Mouse (Mus musculus): ENCODE results near the gene Mlec. TPM values are rescaled to one million over a fixed set of nuclear protein-coding genes. Genes with fewer than 3 reads are reported as not detected.
A peak's percentile ranks its signal among the peaks of the same experiment; 100 is the strongest.

Mlec gene
- total and polyA plus RNA-seq, 2 experiments from 2014 or later = 20.6 to 80.9 TPM

DNA sequence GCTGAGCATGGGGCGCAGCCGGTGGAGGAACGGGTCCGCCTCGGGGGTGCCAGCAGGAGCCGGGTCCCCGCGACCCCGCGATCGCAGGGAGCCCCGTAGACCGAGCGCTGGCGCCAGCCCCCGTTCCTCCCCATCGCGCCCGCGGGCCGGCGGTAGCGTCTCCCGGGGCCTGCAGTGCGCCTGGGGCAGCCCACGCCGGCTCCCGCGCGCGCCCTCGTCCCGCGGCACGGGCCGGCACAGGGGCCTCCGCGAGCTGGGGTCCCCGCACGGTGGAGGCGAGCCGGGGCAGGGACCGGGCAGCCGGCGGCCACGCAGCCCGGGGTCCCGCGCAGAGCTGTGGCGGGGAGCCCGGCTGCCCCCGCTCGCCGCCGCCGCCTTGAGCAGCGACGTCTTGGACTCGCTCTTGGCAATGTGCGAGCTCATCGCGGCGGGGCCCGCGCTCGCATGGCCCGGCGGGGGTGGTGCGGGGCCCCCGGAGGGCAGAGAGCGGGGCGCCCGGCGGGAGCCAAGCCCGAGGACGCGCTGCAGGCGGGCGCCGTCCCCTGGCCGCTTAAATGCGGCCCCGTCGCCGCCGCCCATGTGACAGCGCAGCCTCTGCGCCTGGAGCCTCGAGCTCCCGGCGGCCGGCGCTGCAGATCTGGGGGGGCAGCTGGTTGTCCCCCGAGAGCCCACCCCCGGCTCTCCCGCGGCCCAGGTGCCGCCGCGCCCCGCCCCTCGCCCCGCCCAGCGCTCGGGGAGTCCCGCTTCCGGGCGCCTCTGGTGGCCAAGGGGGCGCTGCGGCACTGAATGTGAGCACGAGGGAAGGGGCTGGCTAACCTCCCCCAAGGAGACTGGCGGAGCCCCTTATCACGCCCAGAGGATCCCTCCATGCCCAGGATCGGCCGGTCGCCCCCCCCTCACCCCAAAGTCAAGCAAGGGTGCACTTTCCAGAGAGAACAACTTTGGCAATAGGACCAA is 36.0 kb upstream of the Mlec start, which contains the start of gene Cabp1:
TSS of gene Cabp1 (minus strand) at position 713 of the 957 bp plus-strand sequence.
- Histone ChIP-seq H3K36me3 (ENCODE audit: insufficient read depth, low read length) (no peaks in the 10 kb centered on the region), H3K9ac (replicated peaks; ENCODE audit: low read length) (peak within 1 kb of the TSS; percentile 76), H3K4me1 (ENCODE audit: insufficient read depth, low read length) (peaks cover 12% of the 10 kb centered on the region), H3K27me3 (ENCODE audit: insufficient read depth, low read length) (peaks cover 12% of the 10 kb centered on the region; the same call in 1 of the 2 replicates), H3K9me3 (ENCODE audit: low read length) (no peaks in the 10 kb centered on the region), H3K4me3 (ENCODE audit: low read length) (peak within 1 kb of the TSS; percentile 62), H3K27ac (peak within 1 kb of the TSS; percentile 68), H3K4me2 (ENCODE audit: low read depth, low read length) (peak within 1 kb of the TSS; percentile 97)
- peak; percentile 48 for TF ChIP-seq CTCF (IDR thresholded peaks at IDR 0.05; ENCODE audit: low read depth)
- DNase-seq (ENCODE audit: low spot score) (peak; percentile 81), ATAC-seq (peak; percentile 68)
- 2% methylated on average over 85 of the region's 116 CpGs for WGBS

DNA sequence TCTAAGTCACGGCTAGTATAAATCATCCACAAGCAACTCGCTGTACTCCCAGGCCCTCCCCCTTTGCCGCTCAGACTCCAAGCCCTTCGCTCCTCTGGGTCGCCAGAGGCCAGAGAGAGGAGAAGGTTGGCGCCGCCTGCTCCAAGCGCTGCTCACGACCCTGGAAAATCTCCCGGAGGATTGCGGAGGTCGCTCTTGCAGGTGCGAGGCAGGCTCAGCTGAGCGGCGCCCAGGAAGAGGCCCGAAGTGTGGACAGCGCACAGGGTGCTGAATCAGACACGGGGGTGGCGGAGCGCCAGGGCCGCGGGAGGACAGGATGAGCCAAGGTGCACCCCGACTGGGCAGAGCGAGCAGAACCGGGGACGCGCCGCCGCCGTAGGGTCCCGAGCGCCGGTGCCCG is 35.2 kb upstream of the Mlec start:
- Histone ChIP-seq H3K9ac (replicated peaks; ENCODE audit: low read length) (peak overlapping the region; percentile 76), H3K9me3 (ENCODE audit: low read length) (no peaks in the 10 kb centered on the region), H3K4me3 (ENCODE audit: low read length) (peak overlapping the region; percentile 62), H3K27me3 (ENCODE audit: insufficient read depth, low read length) (peaks cover 12% of the 10 kb centered on the region; the same call in 1 of the 2 replicates), H3K27ac (0 out of 2 replicates have a peak overlapping the region, but pooled peaks have one; percentile 68), H3K4me2 (ENCODE audit: low read depth, low read length) (peak overlapping the region; percentile 97), H3K4me1 (ENCODE audit: insufficient read depth, low read length) (peaks cover 12% of the 10 kb centered on the region), H3K36me3 (ENCODE audit: insufficient read depth, low read length) (no peaks in the 10 kb centered on the region)
- WGBS = under 1% methylated on average over 34 of the region's 34 CpGs
- 0 out of 2 replicates have a peak, but pooled peaks have one; percentile 19 for ATAC-seq
- no peak for TF ChIP-seq CTCF (IDR thresholded peaks at IDR 0.05; ENCODE audit: low read depth)
- peak; percentile 43 for DNase-seq (ENCODE audit: low spot score)

DNA sequence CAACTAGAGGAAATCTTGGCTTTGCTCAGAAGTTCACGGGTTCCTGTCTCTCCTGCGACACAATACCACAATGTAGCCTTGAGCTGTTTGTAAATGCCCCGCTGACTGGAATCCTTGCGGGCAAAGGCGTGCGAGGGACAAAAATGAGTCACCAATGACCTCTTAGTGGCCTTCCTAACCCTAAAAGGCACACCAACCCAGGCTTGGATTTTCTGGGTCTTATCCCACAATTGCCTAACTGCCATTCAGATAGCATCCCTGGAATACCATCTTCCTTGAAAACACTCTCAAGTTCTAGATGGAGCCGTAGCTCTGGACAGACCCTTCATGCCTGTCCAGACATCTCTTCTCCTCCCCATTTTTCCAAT is 34.8 kb upstream of the Mlec start:
- peak overlapping the region; percentile 76 for H3K9ac ChIP-seq (replicated peaks; ENCODE audit: low read length)
- no peaks in the 10 kb centered on the region for H3K9me3 ChIP-seq (ENCODE audit: low read length)
- no peak overlapping the region for H3K27ac ChIP-seq
- H3K4me3 ChIP-seq (ENCODE audit: low read length) = peak overlapping the region; percentile 62
- H3K36me3 ChIP-seq (ENCODE audit: insufficient read depth, low read length) = no peaks in the 10 kb centered on the region
- ATAC-seq (no peak), DNase-seq (ENCODE audit: low spot score) (no peak)
- peaks cover 12% of the 10 kb centered on the region for H3K4me1 ChIP-seq (ENCODE audit: insufficient read depth, low read length)
- peak overlapping the region; percentile 97 for H3K4me2 ChIP-seq (ENCODE audit: low read depth, low read length)
- H3K27me3 ChIP-seq (ENCODE audit: insufficient read depth, low read length) = peaks cover 12% of the 10 kb centered on the region; the same call in 1 of the 2 replicates
- no peak for TF ChIP-seq CTCF (IDR thresholded peaks at IDR 0.05; ENCODE audit: low read depth)
- 9% methylated on average over 7 of the region's 7 CpGs for WGBS

GRCm38 (mm10) chr5:115191880-115192827 is 34.2 kb upstream of the Mlec start:
- 7% methylated on average over 29 of the region's 29 CpGs for WGBS
- Histone ChIP-seq H3K4me2 (ENCODE audit: low read depth, low read length) (peak overlapping the region; percentile 97), H3K9ac (replicated peaks; ENCODE audit: low read length) (peak overlapping the region; percentile 76; the same call in 1 of the 2 replicates), H3K4me1 (ENCODE audit: insufficient read depth, low read length) (peaks cover 16% of the 10 kb centered on the region), H3K27ac (no peak overlapping the region), H3K9me3 (ENCODE audit: low read length) (no peaks in the 10 kb centered on the region), H3K4me3 (ENCODE audit: low read length) (peak overlapping the region; percentile 62), H3K36me3 (ENCODE audit: insufficient read depth, low read length) (no peaks in the 10 kb centered on the region), H3K27me3 (ENCODE audit: insufficient read depth, low read length) (peaks cover 12% of the 10 kb centered on the region; the same call in 1 of the 2 replicates)
- TF ChIP-seq CTCF (IDR thresholded peaks at IDR 0.05; ENCODE audit: low read depth) = no peak
- ATAC-seq (no peak), DNase-seq (ENCODE audit: low spot score) (peak; percentile 51)

- ATAC-seq = no peak
- H3K4me3 ChIP-seq (ENCODE audit: low read length) = no peak overlapping the region
- H3K9ac ChIP-seq (replicated peaks; ENCODE audit: low read length) = no peak overlapping the region
- DNase-seq (ENCODE audit: low spot score) = no peak
- WGBS = 83% methylated on average over 12 of the region's 12 CpGs
- H3K4me1 ChIP-seq (ENCODE audit: insufficient read depth, low read length) = peaks cover 25% of the 10 kb centered on the region
- H3K9me3 ChIP-seq (ENCODE audit: low read length) = no peaks in the 10 kb centered on the region
- H3K27me3 ChIP-seq (ENCODE audit: insufficient read depth, low read length) = peaks cover 12% of the 10 kb centered on the region; the same call in 1 of the 2 replicates
- no peaks in the 10 kb centered on the region for H3K36me3 ChIP-seq (ENCODE audit: insufficient read depth, low read length)
- H3K4me2 ChIP-seq (ENCODE audit: low read depth, low read length) = no peak overlapping the region
- no peak overlapping the region for H3K27ac ChIP-seq
- no peak for TF ChIP-seq CTCF (IDR thresholded peaks at IDR 0.05; ENCODE audit: low read depth)
These were observed 32.1 kb upstream of the Mlec start for GRCm38 (mm10) chr5:115190081-115190480.

- 47% methylated on average over 5 of the region's 5 CpGs for WGBS
These were observed 30.8 kb upstream of the Mlec start for GRCm38 (mm10) chr5:115188824-115189223.

More at GRCm38 (mm10) chr5:115188824-115189223, 30.8 kb upstream of the Mlec start:
- Histone ChIP-seq H3K27ac (no peak overlapping the region), H3K36me3 (ENCODE audit: insufficient read depth, low read length) (no peaks in the 10 kb centered on the region), H3K9me3 (ENCODE audit: low read length) (no peaks in the 10 kb centered on the region), H3K4me1 (ENCODE audit: insufficient read depth, low read length) (peaks cover 37% of the 10 kb centered on the region), H3K4me2 (ENCODE audit: low read depth, low read length) (no peak overlapping the region), H3K27me3 (ENCODE audit: insufficient read depth, low read length) (peaks cover 12% of the 10 kb centered on the region; the same call in 1 of the 2 replicates), H3K4me3 (ENCODE audit: low read length) (no peak overlapping the region), H3K9ac (replicated peaks; ENCODE audit: low read length) (no peak overlapping the region)
- DNase-seq (ENCODE audit: low spot score) (peak; percentile 67), ATAC-seq (no peak)
- peak; percentile 88 for TF ChIP-seq CTCF (IDR thresholded peaks at IDR 0.05; ENCODE audit: low read depth)

Data from hindbrain, postnatal 0 days (tissue).